Mouse (Mus musculus): ENCODE data around the gene Gtf3c4.

- TF ChIP-seq POLR2A (IDR thresholded peaks at IDR 0.05; ENCODE audit: extremely low read depth, insufficient read depth, low read length) (no peak), CTCF (IDR thresholded peaks at IDR 0.05; ENCODE audit: extremely low read depth, insufficient read depth, low read length) (no peak)
Measured at GRCm38 (mm10) chr2:28848879-28849278, 8.7 kb upstream of the Gtf3c4 start.
